Mouse (Mus musculus) neural tube, postnatal 0 days (tissue): Measurements from ENCODE around the gene Kcnh8. TPM values are rescaled to one million over a fixed set of nuclear protein-coding genes. Genes with fewer than 3 reads are reported as not detected.

Source experiments
- polyA plus RNA-seq: library from polyadenylated mRNA; unstranded; fragments of >200 nt; fragmentation: Nextera tagmentation; extraction: Ambion mirVana; gene quantifications from 2 replicates; pipeline ENCODE4 v1.2.1, GENCODE M21; 2015

The Kcnh8 gene
- polyA plus RNA-seq = 3.1 and 3.3 TPM in 2 replicates

GRCm38 (mm10) chr17:52602093-52602780 is at the start of gene Kcnh8:
Gene Kcnh8 (plus strand): TSS chr17:52602709.

